Mouse (Mus musculus) ES-CJ7 (cell line): ENCODE results near the gene Gper1.

Experiments
- DNase-seq: peaks from one replicate; pipeline ENCODE4 v3.0.0; 2011; ENCODE audit warnings: low read depth, low spot score

Gene Gper1

DNA sequence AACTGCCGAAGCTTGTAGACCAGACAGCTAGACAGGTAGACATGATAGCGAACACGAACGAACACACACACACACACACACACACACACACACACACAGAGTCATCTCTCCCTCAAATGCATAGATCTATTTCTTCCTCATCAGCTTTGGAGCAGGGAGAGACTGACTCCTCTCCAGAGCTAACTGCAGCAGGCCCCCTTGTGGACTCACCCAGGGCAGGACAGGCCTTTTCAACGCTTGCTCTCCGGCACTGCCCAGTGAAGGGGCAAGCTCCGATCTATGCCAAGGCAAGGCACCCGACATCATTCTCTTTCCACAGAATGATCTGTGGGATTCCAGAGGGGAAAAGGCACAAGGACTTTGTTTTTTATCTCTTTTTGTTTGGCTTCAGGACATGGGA is 22.3 kb downstream of the Gper1 start:
- DNase-seq = no peak

DNA sequence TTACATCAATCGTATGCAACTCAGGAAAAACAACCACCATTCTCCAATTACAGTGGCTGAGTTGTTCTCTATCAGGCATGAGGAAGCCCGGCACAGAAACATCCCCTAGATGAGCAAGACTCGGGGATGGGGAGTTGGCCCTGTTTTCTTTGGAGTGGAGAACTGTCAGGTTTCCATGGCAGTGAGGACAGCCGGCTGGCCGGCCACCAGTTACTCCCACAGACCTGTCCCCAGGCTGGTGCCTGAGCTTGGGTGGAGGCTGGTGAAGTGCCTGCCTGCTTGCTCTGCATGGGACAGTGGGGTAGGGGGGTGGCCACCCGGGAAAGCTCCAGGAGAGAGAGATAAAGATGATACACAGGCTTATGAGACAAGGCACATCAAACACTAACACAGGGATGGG is 25.1 kb downstream of the Gper1 start:
- DNase-seq = no peak

DNA sequence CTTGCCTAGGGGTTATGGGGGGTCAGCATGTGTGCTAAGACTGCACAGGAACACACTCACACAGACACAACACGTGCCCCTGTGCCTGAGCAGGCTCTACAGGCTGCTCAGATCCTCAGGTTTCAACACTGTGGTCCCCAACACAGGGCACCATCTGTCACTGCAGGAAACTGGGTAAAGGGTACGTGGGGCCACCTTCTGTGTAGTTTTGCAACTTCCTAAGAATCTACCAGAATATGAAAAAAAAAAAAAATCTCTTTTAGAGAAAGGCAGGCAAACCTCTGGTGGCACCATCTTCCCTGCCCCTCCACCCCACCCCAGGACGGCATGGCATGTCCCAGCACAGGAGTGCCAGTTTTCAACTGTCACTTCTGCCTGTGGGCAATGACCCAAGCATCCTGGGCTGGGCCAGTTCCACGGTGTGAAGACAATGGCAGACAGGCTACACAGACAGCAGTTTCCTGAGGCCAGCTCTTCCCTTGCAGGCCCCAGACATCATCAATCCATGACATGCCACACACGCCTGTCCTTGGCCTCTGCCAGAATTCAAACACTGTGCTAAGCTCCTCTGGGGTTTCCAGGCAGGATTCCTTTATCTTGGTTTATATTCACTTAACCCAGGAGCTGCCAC is 26.3 kb downstream of the Gper1 start:
- no peak for DNase-seq

DNA sequence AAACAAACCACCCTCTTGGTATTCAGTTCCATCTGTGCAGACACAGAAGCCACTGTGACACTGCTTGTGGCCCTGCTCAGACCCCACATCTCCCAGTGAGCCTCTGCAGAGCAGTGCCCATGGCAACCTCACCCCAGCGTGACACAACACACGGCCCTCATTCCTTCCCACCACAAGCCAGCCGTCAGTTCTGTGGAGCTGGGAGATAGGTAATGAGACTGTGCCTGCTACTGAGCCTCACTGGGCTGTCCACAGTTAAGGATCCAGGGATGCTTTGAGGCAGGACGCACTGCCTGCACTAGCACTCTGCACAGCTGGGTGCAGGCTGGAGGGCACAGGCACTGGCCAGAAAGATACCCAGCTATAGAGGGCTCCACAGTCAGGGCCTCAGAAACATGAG is 27.0 kb downstream of the Gper1 start:
- no peak for DNase-seq

DNA sequence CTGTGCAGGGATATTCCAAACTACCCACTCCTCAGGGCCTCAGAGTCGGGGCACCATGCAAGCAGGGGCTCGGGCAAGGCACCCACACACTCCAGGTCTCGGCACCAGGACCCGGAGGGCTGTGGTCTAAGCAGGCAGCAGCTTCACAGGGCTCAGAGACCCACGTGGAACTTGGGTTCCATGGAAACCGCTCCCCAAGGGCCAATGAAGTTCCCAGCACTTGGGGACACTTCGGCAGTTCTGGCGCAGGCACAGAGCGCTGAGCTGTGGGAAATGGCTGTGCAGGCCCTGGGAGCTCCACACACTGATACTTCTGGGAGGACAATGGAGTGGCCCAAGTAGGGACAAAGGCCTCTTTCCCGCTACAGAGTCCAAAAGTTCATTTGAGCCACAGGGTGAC is 30.1 kb downstream of the Gper1 start:
- DNase-seq = no peak

DNA sequence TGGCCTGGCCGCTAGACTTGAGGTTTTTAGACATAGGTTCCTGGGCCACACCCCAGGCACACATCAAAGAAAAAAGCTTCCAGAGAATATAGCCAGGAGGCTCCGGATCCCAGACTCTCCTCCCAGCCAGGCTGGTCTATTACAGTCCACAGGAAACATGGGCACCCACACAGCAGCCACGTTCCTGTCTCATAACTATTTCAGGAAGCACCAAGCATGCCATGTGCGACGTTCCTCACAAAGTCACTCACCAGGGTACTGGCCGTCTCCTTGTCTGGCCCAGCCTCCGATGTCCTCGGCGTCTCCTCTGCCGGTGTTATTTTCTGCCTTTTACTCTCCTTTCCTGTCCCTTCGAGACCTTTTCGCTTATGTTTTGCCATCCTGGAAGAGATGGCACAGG is 32.2 kb downstream of the Gper1 start:
- no peak for DNase-seq

DNA sequence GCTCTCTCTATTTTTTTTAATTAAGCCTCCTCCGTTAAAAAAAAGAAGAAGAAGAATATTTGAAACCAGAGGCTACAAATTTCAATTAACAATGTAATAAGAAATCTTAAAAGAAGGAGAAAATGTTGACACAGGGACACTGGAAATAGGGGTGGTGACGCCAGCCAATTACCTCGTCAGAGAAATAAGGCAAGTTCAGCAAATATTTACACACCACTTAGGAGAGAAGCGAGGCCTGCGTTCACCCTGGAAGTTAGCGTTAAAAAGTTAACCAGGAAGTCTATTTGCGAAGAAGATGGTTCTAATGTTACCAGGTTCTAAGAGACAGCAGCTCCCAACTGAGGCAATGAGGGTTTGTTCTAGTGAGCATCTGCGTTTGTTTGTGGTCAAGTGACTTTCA is 34.3 kb downstream of the Gper1 start:
- DNase-seq = no peak

DNA sequence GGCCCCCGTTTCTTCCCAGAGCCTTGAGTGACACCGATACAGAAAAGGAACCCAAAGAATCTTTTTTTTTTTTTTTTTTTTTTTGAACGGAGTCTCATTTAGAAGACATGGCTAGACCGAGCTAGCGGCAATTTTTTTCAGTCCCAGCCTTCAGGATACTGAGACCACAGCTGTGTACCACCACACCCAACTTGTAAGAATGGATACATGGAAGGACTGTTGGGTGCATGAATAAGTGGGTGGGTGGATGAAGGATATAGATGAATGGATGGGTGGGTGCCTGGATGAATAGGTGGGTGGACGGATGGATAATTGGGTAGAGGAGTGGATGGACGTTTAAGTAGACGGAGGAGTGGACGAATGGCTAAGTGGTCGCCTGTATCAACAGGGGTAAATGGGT is 37.0 kb downstream of the Gper1 start:
- no peak for DNase-seq

DNA sequence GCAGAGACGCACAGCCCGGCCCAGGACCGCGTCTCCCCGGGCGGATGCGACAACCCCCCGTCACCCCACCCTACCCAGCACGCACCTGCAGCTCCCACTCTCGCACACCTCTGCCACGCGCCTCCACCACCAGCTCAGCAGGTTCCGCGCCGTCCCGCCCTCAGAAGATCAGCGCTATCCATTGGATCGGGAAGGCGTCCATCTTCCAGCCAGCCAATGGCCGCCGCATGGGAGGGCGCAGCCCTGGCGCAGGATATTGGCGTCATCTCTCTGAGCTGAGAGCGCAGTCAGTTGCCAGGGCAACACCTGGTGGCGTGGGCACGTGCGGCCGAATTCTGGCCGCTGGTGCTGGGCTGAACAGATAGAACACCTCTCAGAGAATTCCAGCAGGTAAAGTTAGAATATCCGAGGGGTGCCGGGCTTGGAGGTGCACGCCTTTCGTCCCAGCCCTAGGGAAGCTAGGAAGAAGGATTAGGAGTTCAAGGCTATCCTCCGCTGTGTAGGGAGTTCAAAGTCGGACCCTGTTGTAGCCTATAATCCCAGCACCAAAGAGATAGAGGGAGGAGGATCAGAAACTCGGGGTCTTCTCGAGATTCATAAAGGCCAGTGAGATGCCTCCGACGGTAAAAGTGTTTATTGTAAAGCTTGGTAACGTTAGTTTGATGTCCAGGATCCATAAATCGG is 37.6 kb downstream of the Gper1 start, which contains the start of gene 3110082I17Rik:
3110082I17Rik (minus strand) TSS at position 144 of the 684 bp plus-strand sequence.
- peak; percentile 98 for DNase-seq

DNA sequence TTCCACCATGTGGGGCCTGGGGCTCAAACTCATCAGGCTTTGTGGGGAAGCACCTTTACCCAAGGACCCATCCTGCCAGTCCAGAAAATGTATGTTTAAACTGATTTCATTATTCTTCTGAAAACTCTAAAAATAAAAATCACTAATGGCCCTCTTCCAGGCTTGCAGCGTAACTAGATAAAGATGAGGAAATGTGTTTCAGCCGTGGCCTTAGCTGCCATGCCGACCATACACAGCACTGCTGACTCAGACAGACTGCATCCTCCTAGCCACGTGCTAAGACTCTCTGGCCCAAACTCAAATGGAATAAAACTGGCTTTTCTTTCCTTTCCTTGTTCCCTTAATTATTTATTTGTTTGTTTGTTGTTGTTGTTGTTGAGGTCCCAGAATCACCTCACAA is 41.9 kb downstream of the Gper1 start:
- DNase-seq = no peak

DNA sequence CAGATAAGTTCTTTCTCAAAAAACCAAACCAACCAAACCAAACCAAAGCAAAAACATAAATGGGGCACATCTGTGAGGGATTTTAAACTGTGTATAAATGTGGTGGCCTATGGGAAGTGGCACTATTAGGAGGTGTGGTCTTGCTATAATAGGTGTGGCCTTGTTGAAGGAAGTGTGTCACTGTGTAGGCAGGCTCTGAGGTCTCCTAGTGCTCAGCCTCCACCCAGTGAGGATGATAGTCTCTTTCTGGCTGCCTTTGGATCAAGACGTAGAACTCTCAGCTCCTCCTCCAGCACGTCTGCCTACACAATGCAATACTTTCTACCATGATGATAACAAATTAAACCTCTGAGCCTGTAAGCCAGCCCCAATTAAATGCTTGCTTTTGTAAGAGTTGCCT is 43.4 kb downstream of the Gper1 start:
- no peak for DNase-seq

DNA sequence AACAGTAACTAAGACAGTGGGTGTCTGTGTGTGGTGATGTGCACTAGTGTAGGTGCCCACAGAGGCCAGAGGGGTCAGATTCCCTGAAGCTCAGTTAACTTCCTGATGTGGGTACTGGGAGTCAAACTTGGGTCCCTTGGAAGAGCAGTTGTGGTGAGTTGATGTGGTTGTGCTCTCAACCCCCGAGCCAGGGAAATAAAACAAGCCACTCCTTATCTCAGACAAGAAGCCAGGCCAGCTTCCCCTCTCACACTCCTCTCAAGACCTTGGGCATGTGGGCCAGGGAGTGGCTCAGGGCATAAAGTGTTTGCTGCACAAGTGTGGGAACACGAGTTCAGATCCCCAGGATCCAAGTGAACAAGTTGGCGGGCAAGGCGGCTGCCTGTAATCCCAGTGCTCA is 43.9 kb downstream of the Gper1 start:
- DNase-seq = no peak

DNA sequence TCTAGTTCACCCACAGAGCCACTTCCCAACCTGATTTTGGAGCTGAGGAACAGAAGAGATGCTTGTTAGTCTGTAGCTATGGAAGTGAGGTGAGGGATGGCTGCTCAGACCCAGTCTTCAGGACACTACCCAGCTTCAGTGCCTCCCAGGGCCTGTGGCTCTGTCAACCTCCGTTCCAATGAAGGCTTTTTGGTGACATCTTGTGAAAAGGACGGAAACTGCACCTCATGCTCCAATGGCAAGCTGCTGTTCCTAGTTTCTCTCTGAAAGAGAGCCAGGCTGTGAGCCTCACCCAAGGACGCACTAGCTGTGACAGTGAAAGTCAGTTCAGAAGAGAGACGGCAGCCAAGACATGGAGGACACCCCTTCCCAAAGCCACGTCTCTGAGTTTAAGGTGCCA is 45.0 kb downstream of the Gper1 start:
- DNase-seq = peak; percentile 46

DNA sequence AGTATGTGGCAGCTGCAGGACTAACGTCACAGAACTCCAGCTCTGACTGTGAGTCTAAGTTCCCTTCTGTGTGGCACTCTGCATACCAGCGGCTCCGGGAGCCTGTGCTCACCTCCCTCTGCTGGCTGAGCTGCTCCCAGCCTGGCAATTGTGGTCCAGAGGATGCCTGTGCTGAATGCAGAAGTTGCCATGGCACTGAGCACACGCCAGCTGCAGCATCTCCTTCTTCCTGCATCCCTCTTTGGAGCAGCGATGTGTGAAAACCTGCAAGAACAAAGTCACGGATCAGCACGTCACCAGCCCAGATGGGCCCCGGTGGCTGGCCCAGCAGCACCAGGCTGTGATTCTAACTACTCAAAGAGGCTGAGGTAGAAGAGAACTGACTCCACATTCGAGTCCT is 51.8 kb downstream of the Gper1 start:
- DNase-seq = no peak
